Comparison of ENCODE assay signal across 8 mouse cellular contexts in the genomic region with DNA sequence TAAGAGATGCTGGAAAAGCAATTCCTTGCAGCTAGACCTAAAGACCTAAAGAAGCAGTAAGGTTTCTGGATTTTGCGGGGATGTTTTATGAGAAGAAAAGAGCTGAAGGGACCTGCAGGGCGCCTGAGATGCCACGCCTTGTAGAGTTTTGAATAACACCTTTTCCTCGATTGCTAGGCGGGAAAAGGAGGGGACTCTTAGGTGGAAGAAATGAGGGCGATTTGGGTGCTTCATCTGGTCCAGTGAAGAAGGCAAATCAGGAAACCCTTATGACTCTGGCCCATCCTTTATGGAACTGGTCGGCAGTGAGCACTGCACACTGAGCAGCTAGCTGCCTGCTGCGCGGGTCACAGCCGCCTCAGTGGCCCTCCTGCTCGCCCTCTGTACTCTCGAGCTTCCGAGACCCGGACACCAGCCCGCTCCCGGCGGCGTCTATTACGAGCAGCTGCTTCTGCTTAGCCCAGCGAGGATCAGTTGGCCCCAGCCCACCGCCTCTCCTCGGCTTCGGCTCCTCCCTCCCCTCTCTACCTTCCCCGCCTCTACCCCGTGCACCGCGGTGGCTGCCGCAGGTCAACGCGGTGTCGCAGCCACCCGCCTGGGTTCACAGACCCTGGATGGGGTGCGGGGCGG.
DNase-seq lines count a peak whose midpoint lies in the region; ATAC-seq lines count a peak whose summit lies in the region.

No protein-coding gene starts in this region.

- no peaks in the 10 kb centered on the region for H3K36me3 ChIP-seq in heart, embryonic 11.5 days (ENCODE audit: control insufficient read depth, insufficient read depth, low read length)
- H3K36me3 ChIP-seq in forebrain, embryonic 10.5 days (replicated peaks): no peaks in the 10 kb centered on the region
- H3K36me3 ChIP-seq in hindbrain, embryonic 16.5 days (ENCODE audit: control insufficient read depth, insufficient read depth, low read length): no peaks in the 10 kb centered on the region
- H3K36me3 ChIP-seq in liver, embryonic 16.5 days (ENCODE audit: control insufficient read depth, insufficient read depth): no peaks in the 10 kb centered on the region
- H3K36me3 ChIP-seq in stomach, embryonic 14.5 days (ENCODE audit: control insufficient read depth, insufficient read depth, low read length): no peaks in the 10 kb centered on the region

- WGBS in heart, embryonic 11.5 days (ENCODE audit: insufficient replicate concordance): under 1% methylated on average over 34 of the region's 34 CpGs
- WGBS in forebrain, embryonic 10.5 days: under 1% methylated on average over 34 of the region's 34 CpGs
- WGBS in hindbrain, embryonic 16.5 days: under 1% methylated on average over 33 of the region's 34 CpGs
- WGBS in liver, embryonic 16.5 days (ENCODE audit: insufficient replicate concordance): 1% methylated on average over 31 of the region's 34 CpGs
- WGBS in stomach, embryonic 14.5 days: under 1% methylated on average over 34 of the region's 34 CpGs

- no peak for DNase-seq in heart, adult 9 months (ENCODE audit: low spot score in 2 of 2)
- DNase-seq in Muller cell, postnatal 12 days (ENCODE audit: inconsistent ontology term): peak; percentile 33
- DNase-seq in forebrain, embryonic 10.5 days (ENCODE audit: extremely low spot score, low spot score): peak; percentile 82
- DNase-seq in ovary, postnatal 10 days (ENCODE audit: low spot score): no peak

- no peak overlapping the region for H3K27ac ChIP-seq in heart, embryonic 11.5 days (ENCODE audit: low read depth, low read length)
- peak overlapping the region; percentile 82 for H3K27ac ChIP-seq in forebrain, embryonic 10.5 days
- H3K27ac ChIP-seq in hindbrain, embryonic 16.5 days (ENCODE audit: low read depth, low read length): no peak overlapping the region
- H3K27ac ChIP-seq in liver, embryonic 16.5 days (ENCODE audit: low read length): no peak overlapping the region
- no peak overlapping the region for H3K27ac ChIP-seq in stomach, embryonic 14.5 days (ENCODE audit: low read length)

- no peaks in the 10 kb centered on the region for H3K9me3 ChIP-seq in heart, embryonic 11.5 days (replicated peaks; ENCODE audit: control insufficient read depth, low read length)
- no peaks in the 10 kb centered on the region for H3K9me3 ChIP-seq in forebrain, embryonic 10.5 days
- H3K9me3 ChIP-seq in hindbrain, embryonic 16.5 days (ENCODE audit: control insufficient read depth, low read length): no peaks in the 10 kb centered on the region
- no peaks in the 10 kb centered on the region for H3K9me3 ChIP-seq in liver, embryonic 16.5 days (replicated peaks; ENCODE audit: control insufficient read depth, low read length)
- H3K9me3 ChIP-seq in stomach, embryonic 14.5 days (ENCODE audit: control insufficient read depth, low read depth, low read length): no peaks in the 10 kb centered on the region

- peak overlapping the region; percentile 59 for H3K4me3 ChIP-seq in heart, embryonic 11.5 days (ENCODE audit: low read depth, low read length)
- H3K4me3 ChIP-seq in forebrain, embryonic 10.5 days: peak overlapping the region; percentile 57
- peak overlapping the region; percentile 41 for H3K4me3 ChIP-seq in hindbrain, embryonic 16.5 days (ENCODE audit: low read length)
- peak overlapping the region; percentile 35 for H3K4me3 ChIP-seq in liver, embryonic 16.5 days (ENCODE audit: low read depth, low read length)
- peak overlapping the region; percentile 38 for H3K4me3 ChIP-seq in stomach, embryonic 14.5 days (ENCODE audit: low read depth, low read length)

- H3K9ac ChIP-seq in heart, embryonic 11.5 days (ENCODE audit: low read depth, low read length): no peak overlapping the region; the same call in 1 of the 2 replicates
- 0 out of 2 replicates have a peak overlapping the region, but pooled peaks have one; percentile 3 for H3K9ac ChIP-seq in hindbrain, embryonic 16.5 days (ENCODE audit: low read depth, low read length)
- H3K9ac ChIP-seq in liver, embryonic 16.5 days (ENCODE audit: low read depth, low read length): no peak overlapping the region
- no peak overlapping the region for H3K9ac ChIP-seq in stomach, embryonic 14.5 days (replicated peaks; ENCODE audit: low read depth, low read length)

- peak overlapping the region; percentile 87 for H3K4me2 ChIP-seq in heart, embryonic 11.5 days
- H3K4me2 ChIP-seq in hindbrain, embryonic 16.5 days (ENCODE audit: low read length): peak overlapping the region; percentile 71
- H3K4me2 ChIP-seq in liver, embryonic 16.5 days (ENCODE audit: low read depth, low read length): peak overlapping the region; percentile 38
- H3K4me2 ChIP-seq in stomach, embryonic 14.5 days (replicated peaks; ENCODE audit: low read depth, low read length): peak overlapping the region; percentile 82

- peaks cover 52% of the 10 kb centered on the region for H3K27me3 ChIP-seq in heart, embryonic 11.5 days (ENCODE audit: control insufficient read depth, insufficient read depth, low read length)
- H3K27me3 ChIP-seq in forebrain, embryonic 10.5 days (ENCODE audit: poor library complexity, severe bottlenecking): peaks cover 88% of the 10 kb centered on the region
- H3K27me3 ChIP-seq in hindbrain, embryonic 16.5 days (replicated peaks; ENCODE audit: control insufficient read depth, insufficient read depth, low read length): peaks cover 22% of the 10 kb centered on the region
- peaks cover 63% of the 10 kb centered on the region for H3K27me3 ChIP-seq in liver, embryonic 16.5 days (ENCODE audit: control insufficient read depth, insufficient read depth, low read depth, low read length)
- H3K27me3 ChIP-seq in stomach, embryonic 14.5 days (ENCODE audit: control insufficient read depth, insufficient read depth, low read length): peaks cover 24% of the 10 kb centered on the region

- H3K4me1 ChIP-seq in heart, embryonic 11.5 days (ENCODE audit: control insufficient read depth, insufficient read depth, low read length): peaks cover 4% of the 10 kb centered on the region; the same call in 1 of the 2 replicates
- H3K4me1 ChIP-seq in forebrain, embryonic 10.5 days: peaks cover 71% of the 10 kb centered on the region
- peaks cover 6% of the 10 kb centered on the region for H3K4me1 ChIP-seq in hindbrain, embryonic 16.5 days (ENCODE audit: control insufficient read depth, insufficient read depth, low read depth, low read length)
- H3K4me1 ChIP-seq in liver, embryonic 16.5 days (ENCODE audit: control insufficient read depth, low read depth, low read length): no peaks in the 10 kb centered on the region
- H3K4me1 ChIP-seq in stomach, embryonic 14.5 days (ENCODE audit: control insufficient read depth, insufficient read depth, low read length): peaks cover 8% of the 10 kb centered on the region

- peak; percentile 51 for ATAC-seq in heart, embryonic 11.5 days (replicated peaks; ENCODE audit: insufficient number of reproducible peaks, low FRiP score, low TSS enrichment)
- peak; percentile 89 for ATAC-seq in hindbrain, embryonic 16.5 days
- peak; percentile 30; the same call in 1 of the 2 replicates for ATAC-seq in liver, embryonic 16.5 days (ENCODE audit: low read depth)
- ATAC-seq in stomach, embryonic 14.5 days (ENCODE audit: insufficient number of reproducible peaks, insufficient read depth, low FRiP score, low read depth): peak; percentile 89; the same call in 1 of the 2 replicates

Comparison
In these comparisons a context has a peak if more than half of its experiments do, and no peak if none do; other contexts are left out.
1. ATAC-seq: peak in every context shown above with its lines; median percentile 89 in hindbrain, embryonic 16.5 days; 89 in stomach, embryonic 14.5 days; 51 in heart, embryonic 11.5 days; 30 in liver, embryonic 16.5 days.
2. DNase-seq: peak in Muller cell, postnatal 12 days (single experiment) and forebrain, embryonic 10.5 days (single experiment); none in heart, adult 9 months (0 of 2) and ovary, postnatal 10 days (single experiment).
3. Peak in every context shown above with its lines, with median percentiles within 50 percentile points of each other: H3K4me2 ChIP-seq and H3K4me3 ChIP-seq.